Mouse (Mus musculus) intestine, embryonic 14.5 days (tissue): ENCODE measurements at regions not wholly inside any gene's neighbourhood (a gene's known extent, or its start where the extent isn't known, plus 50 kb on each side); places are given as distances from the start of the nearest gene placed in this dataset.

Source experiments
- ATAC-seq: fragments of 200-750 bp; cut with Nextera tagmentation; replicated peaks from 2 replicates; pipeline ENCODE4 v1.8.0; 2017; ENCODE audit warnings: low read depth, moderate number of reproducible peaks, moderate TSS enrichment, moderate library complexity; ENCODE audit not compliant: low FRiP score, low TSS enrichment
- DNase-seq: peaks from one replicate; pipeline ENCODE4 v3.0.0-alpha.2; 2018; ENCODE audit warnings: low spot score
- H3K27ac ChIP-seq: fragments of 300-500 bp; sonication (generic); 2 replicates; pipeline ENCODE4 v1.5.1; 2014; ENCODE audit warnings: low read depth, mild to moderate bottlenecking, control low read depth
- H3K27me3 ChIP-seq: fragments of 300-500 bp; sonication (generic); replicated peaks from 2 replicates; pipeline ENCODE4 v1.6.1; 2014; ENCODE audit warnings: low read length, control low read depth; ENCODE audit not compliant: control insufficient read depth, insufficient read depth
- H3K36me3 ChIP-seq: fragments of 300-500 bp; sonication (generic); 2 replicates; pipeline ENCODE4 v1.6.1; 2014; ENCODE audit warnings: low read length, control low read depth; ENCODE audit not compliant: control insufficient read depth, insufficient read depth
- H3K4me1 ChIP-seq: fragments of 300-500 bp; sonication (generic); replicated peaks from 2 replicates; pipeline ENCODE4 v1.6.1; 2014; ENCODE audit warnings: low read length, control low read depth, mixed read lengths; ENCODE audit not compliant: control insufficient read depth, insufficient read depth
- H3K4me2 ChIP-seq: fragments of 300-500 bp; sonication (generic); 2 replicates; pipeline ENCODE4 v1.6.1; 2014; ENCODE audit warnings: low read length
- H3K4me3 ChIP-seq: fragments of 300-500 bp; sonication (generic); 2 replicates; pipeline ENCODE4 v1.5.1; 2014; ENCODE audit warnings: low read depth, low read length, control low read depth, mixed read lengths
- H3K9ac ChIP-seq: fragments of 300-500 bp; sonication (generic); 2 replicates; pipeline ENCODE4 v1.6.1; 2014; ENCODE audit warnings: mild to moderate bottlenecking, low read length
- H3K9me3 ChIP-seq: fragments of 300-500 bp; sonication (generic); 2 replicates; pipeline ENCODE4 v1.6.1; 2016; ENCODE audit warnings: low read length, control low read depth; ENCODE audit not compliant: control insufficient read depth
- WGBS: fragments of 180-500 bp; shearing (Covaris S2); extraction: QIAGEN DNeasy Blood & Tissue Kit; methylation state at CpG from one replicate; pipeline ENCODE4 v1.1.7; 2014; 5-methylcytosine and 5-hydroxymethylcytosine counted together

DNA sequence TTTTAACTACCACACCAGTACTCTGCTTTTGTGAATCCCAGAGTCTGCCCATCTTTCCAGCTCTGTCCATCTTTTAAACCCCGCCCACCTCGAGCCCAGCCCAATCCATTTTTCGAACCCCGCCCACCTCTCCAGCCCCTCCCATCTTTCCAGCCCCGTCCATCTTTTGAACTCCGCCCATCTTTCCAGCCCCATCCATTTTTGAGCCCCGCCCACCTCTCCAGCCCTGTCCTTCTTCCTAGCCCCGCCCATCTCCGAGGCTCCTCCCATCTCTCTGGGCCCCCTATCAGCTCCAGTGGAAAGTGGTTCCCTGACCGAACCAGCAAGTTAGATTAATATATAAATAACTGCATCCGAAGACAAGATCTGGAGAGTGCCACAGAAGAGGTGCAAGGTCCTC lies 115.0 kb upstream of the Nectin1 start:
- Histone ChIP-seq H3K27ac (no peak overlapping the region), H3K4me3 (no peak overlapping the region), H3K4me2 (no peak overlapping the region), H3K9me3 (no peaks in the 10 kb centered on the region), H3K27me3 (no peaks in the 10 kb centered on the region), H3K9ac (no peak overlapping the region), H3K36me3 (no peaks in the 10 kb centered on the region), H3K4me1 (no peaks in the 10 kb centered on the region)
- ATAC-seq, result no peak
- no peak for DNase-seq
- WGBS, result 36% methylated on average over 11 of the region's 11 CpGs

DNA sequence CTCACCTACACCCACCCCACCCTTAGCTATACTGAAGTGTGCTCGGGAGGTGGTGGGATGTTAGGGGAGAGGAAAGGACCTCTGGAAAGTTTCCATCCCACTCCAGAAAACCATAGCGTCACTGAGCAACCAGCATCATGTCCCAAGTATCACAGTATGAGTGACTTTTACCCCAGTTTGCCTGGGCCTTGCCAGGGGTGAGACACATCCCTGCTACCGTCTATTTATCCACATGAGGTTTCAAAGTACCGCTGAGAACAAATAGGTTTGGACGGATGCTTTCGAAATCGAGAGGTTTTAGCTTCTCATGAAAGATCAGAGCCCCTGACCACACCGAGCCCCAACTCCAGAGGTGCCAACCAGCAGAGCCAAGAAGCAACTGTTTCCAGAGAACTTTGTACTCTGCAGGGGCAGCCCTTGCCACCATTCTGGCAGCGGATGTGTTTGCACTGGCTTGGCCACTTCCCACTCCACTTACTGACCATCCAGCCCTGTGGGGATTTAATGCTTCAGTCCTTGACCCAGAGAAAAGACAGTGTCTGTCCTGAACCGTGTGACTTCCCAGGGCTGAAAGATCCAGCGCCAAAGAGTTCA lies 107.3 kb upstream of the Nectin1 start:
- 81% methylated on average over 11 of the region's 11 CpGs for WGBS
- DNase-seq (no peak), ATAC-seq (no peak)

GRCm38 (mm10) chr9:43658186-43658585 lies 85.6 kb upstream of the Nectin1 start:
- ATAC-seq (no peak), DNase-seq (no peak)
- H3K4me3 ChIP-seq, result no peak overlapping the region
- H3K36me3 ChIP-seq, result no peaks in the 10 kb centered on the region
- no peak overlapping the region for H3K27ac ChIP-seq
- H3K27me3 ChIP-seq, result no peaks in the 10 kb centered on the region
- H3K4me2 ChIP-seq, result no peak overlapping the region
- no peak overlapping the region for H3K9ac ChIP-seq
- 62% methylated on average over 3 of the region's 3 CpGs for WGBS
- no peaks in the 10 kb centered on the region for H3K9me3 ChIP-seq
- H3K4me1 ChIP-seq, result no peaks in the 10 kb centered on the region

More for the DNA sequence above, 107.3 kb upstream of the Nectin1 start:
- no peaks in the 10 kb centered on the region for H3K27me3 ChIP-seq
- no peaks in the 10 kb centered on the region for H3K9me3 ChIP-seq
- H3K27ac ChIP-seq, result no peak overlapping the region
- H3K4me3 ChIP-seq, result no peak overlapping the region
- H3K4me2 ChIP-seq, result no peak overlapping the region
- no peaks in the 10 kb centered on the region for H3K36me3 ChIP-seq
- H3K4me1 ChIP-seq, result no peaks in the 10 kb centered on the region
- no peak overlapping the region for H3K9ac ChIP-seq

- ATAC-seq (no peak), DNase-seq (no peak)
- Histone ChIP-seq H3K27me3 (no peaks in the 10 kb centered on the region), H3K4me2 (no peak overlapping the region), H3K36me3 (no peaks in the 10 kb centered on the region), H3K9me3 (no peaks in the 10 kb centered on the region), H3K4me3 (no peak overlapping the region), H3K9ac (no peak overlapping the region), H3K27ac (no peak overlapping the region), H3K4me1 (no peaks in the 10 kb centered on the region)
- WGBS, result 59% methylated on average over 6 of the region's 6 CpGs
Observed at GRCm38 (mm10) chr9:43659237-43659636, 84.5 kb upstream of the Nectin1 start.

DNA sequence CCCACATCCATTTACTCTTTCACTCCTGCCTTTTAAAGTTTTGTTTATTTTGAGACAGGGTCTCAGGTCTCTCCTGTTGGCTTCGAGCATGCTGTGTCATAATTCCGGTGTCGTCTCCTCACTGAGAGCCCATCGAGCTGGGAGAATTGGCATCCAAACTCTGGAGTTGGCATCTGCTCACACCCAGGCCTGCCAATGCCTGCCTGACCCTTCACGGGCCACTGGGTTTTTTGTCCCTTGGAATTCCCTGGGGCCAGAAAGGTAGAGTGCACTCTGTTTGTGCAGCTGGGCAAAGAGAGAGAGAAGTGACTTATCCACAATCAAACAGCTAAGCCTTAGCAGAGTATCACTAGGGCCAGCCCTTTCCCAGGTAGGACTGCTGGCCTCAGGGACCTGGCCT lies 83.6 kb upstream of the Nectin1 start:
- no peak overlapping the region for H3K9ac ChIP-seq
- no peaks in the 10 kb centered on the region for H3K9me3 ChIP-seq
- no peak overlapping the region for H3K4me2 ChIP-seq
- no peak overlapping the region for H3K4me3 ChIP-seq
- no peak overlapping the region for H3K27ac ChIP-seq
- no peaks in the 10 kb centered on the region for H3K27me3 ChIP-seq
- H3K4me1 ChIP-seq, result no peaks in the 10 kb centered on the region
- 80% methylated on average over 5 of the region's 5 CpGs for WGBS
- H3K36me3 ChIP-seq, result no peaks in the 10 kb centered on the region
- DNase-seq, result no peak
- ATAC-seq, result no peak

DNA sequence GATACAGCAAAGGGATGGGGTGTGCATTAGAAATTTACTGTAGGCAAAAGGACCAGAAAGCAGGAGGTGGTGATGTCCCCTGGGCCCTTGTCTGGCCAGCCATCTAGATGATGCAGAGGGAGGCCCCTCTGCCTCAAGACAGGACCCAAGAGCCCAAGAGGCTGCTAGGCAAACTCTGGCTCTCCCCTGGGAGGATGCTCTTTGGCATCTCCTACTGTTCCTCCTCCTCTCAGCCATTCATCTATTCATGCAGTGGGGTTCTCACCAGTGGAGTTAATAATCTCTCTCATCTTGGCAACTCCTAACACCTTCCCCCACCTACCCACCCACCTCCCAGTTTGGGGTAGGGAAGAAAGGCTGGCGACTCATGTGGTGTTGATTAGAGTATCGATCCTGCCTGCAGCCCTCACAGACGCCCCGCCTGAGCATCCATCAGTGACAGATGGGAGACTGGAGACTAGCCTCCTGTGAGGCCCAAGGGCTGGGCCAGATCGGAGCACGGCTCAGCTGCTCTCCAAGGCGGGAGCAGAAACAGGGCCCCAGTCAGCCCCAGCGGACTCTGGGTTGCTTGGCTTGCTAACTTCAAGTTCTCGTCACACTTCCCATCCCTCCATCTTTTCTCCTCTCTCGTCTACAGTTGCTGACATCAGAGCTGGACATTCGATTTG lies 82.8 kb upstream of the Nectin1 start:
- Histone ChIP-seq H3K9me3 (no peaks in the 10 kb centered on the region), H3K36me3 (no peaks in the 10 kb centered on the region), H3K9ac (no peak overlapping the region), H3K27ac (no peak overlapping the region), H3K4me2 (no peak overlapping the region), H3K4me3 (no peak overlapping the region), H3K4me1 (no peaks in the 10 kb centered on the region), H3K27me3 (no peaks in the 10 kb centered on the region)
- 33% methylated on average over 11 of the region's 11 CpGs for WGBS
- ATAC-seq, result no peak
- no peak for DNase-seq

GRCm38 (mm10) chr9:43661646-43662045 lies 82.1 kb upstream of the Nectin1 start:
- no peak overlapping the region for H3K4me3 ChIP-seq
- no peak for ATAC-seq
- H3K4me1 ChIP-seq, result no peaks in the 10 kb centered on the region
- H3K36me3 ChIP-seq, result no peaks in the 10 kb centered on the region
- no peak overlapping the region for H3K27ac ChIP-seq
- H3K9ac ChIP-seq, result no peak overlapping the region
- no peaks in the 10 kb centered on the region for H3K9me3 ChIP-seq
- no peak overlapping the region for H3K4me2 ChIP-seq
- WGBS, result 62% methylated on average over 6 of the region's 6 CpGs
- DNase-seq, result no peak
- H3K27me3 ChIP-seq, result no peaks in the 10 kb centered on the region

DNA sequence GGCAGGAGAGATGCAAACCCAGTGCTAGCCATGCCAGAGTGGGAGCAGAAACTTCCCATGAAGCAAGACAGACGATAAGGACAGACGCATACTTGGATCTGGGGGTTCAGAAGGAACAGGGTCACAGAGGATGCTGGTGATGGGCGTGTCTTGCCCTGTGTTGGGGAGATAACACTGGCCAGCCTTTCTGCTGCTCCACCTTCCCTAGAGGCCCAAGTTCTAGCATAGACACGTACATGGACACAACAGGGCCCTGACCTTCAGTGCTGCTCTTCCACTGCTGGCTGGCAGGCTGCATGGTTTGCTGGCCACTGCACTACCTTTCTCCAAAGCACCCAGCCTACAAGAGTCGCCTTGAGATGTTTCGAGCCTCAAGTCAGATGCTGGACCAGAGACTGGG lies 76.4 kb upstream of the Nectin1 start:
- WGBS, result 80% methylated on average over 6 of the region's 6 CpGs
- no peak for DNase-seq
- no peaks in the 10 kb centered on the region for H3K27me3 ChIP-seq
- no peaks in the 10 kb centered on the region for H3K36me3 ChIP-seq
- no peak overlapping the region for H3K4me3 ChIP-seq
- H3K9ac ChIP-seq, result no peak overlapping the region
- H3K4me1 ChIP-seq, result no peaks in the 10 kb centered on the region
- H3K4me2 ChIP-seq, result no peak overlapping the region
- H3K9me3 ChIP-seq, result no peaks in the 10 kb centered on the region
- no peak for ATAC-seq
- H3K27ac ChIP-seq, result no peak overlapping the region

- WGBS, result 62% methylated on average over 4 of the region's 4 CpGs
Observed at GRCm38 (mm10) chr9:43667974-43668373, 75.8 kb upstream of the Nectin1 start.

More at GRCm38 (mm10) chr9:43667974-43668373, 75.8 kb upstream of the Nectin1 start:
- no peak overlapping the region for H3K4me3 ChIP-seq
- H3K4me1 ChIP-seq, result no peaks in the 10 kb centered on the region
- no peaks in the 10 kb centered on the region for H3K27me3 ChIP-seq
- no peak overlapping the region for H3K4me2 ChIP-seq
- no peak overlapping the region for H3K9ac ChIP-seq
- no peaks in the 10 kb centered on the region for H3K36me3 ChIP-seq
- no peak for ATAC-seq
- no peak overlapping the region for H3K27ac ChIP-seq
- H3K9me3 ChIP-seq, result no peaks in the 10 kb centered on the region
- DNase-seq, result no peak
